Comparison of ENCODE assay signal across 8 mouse cellular contexts in the genomic region with DNA sequence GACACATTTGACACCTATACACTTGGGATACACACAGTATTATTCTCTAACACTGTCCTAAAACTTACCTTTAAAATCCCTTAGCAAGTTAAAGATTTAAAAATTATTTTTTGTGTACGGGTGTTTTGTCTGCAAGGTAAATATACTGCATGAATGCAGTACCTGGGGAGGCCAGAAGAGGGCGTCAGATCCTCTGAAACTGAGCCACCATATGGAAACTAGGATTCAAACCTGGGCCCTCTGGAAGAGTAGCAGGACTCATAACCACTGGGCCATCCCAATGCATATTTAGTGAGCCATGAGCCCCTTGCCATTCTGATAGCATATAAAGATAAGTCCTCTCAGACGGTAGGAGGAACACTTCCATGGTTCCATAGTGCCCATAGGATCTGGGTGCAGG. TPM values are rescaled to one million over a fixed set of nuclear protein-coding genes. Genes with fewer than 3 reads are reported as not detected.
DNase-seq lines count a peak whose midpoint lies in the region; ATAC-seq lines count a peak whose summit lies in the region.

No protein-coding gene starts in this region.

- H3K9ac ChIP-seq in forebrain, embryonic 15.5 days (replicated peaks) = no peak overlapping the region
- H3K9ac ChIP-seq in liver, embryonic 12.5 days = no peak overlapping the region

- peaks cover 48% of the 10 kb centered on the region for H3K4me1 ChIP-seq in forebrain, embryonic 10.5 days
- peaks cover 23% of the 10 kb centered on the region for H3K4me1 ChIP-seq in forebrain, embryonic 15.5 days
- peaks cover 14% of the 10 kb centered on the region for H3K4me1 ChIP-seq in liver, embryonic 12.5 days

- H3K27me3 ChIP-seq in forebrain, embryonic 10.5 days (ENCODE audit: poor library complexity, severe bottlenecking) = peaks cover 38% of the 10 kb centered on the region
- no peaks in the 10 kb centered on the region for H3K27me3 ChIP-seq in forebrain, embryonic 15.5 days
- 0 out of 2 replicates have a peak, but pooled peaks cover 7% of the 10 kb centered on the region for H3K27me3 ChIP-seq in liver, embryonic 12.5 days (replicated peaks)

- H3K4me2 ChIP-seq in forebrain, embryonic 15.5 days (replicated peaks) = no peak overlapping the region
- no peak overlapping the region for H3K4me2 ChIP-seq in liver, embryonic 12.5 days

- peak overlapping the region; percentile 65; the same call in 1 of the 2 replicates for H3K27ac ChIP-seq in forebrain, embryonic 10.5 days
- no peak overlapping the region for H3K27ac ChIP-seq in forebrain, embryonic 15.5 days (replicated peaks)
- 0 out of 2 replicates have a peak overlapping the region, but pooled peaks have one; percentile 18 for H3K27ac ChIP-seq in liver, embryonic 12.5 days

- ATAC-seq in forebrain, embryonic 15.5 days (replicated peaks) = no peak
- peak; percentile 62 for ATAC-seq in granulocyte monocyte progenitor cell, adult 5-6 weeks (replicated peaks; ENCODE audit: poor library complexity, severe bottlenecking)
- no peak for ATAC-seq in liver, embryonic 12.5 days

- 55% methylated on average over 3 of the region's 3 CpGs for WGBS in forebrain, embryonic 10.5 days
- WGBS in forebrain, embryonic 15.5 days = 48% methylated on average over 3 of the region's 3 CpGs
- 31% methylated on average over 3 of the region's 3 CpGs for WGBS in liver, embryonic 12.5 days (ENCODE audit: insufficient replicate concordance)

- no peak for DNase-seq in forebrain, embryonic 10.5 days (ENCODE audit: extremely low spot score, low spot score)
- DNase-seq in testis, postnatal 10 days (ENCODE audit: low spot score) = peak; percentile 68
- DNase-seq in testis, postnatal 14 days (ENCODE audit: low spot score) = no peak
- peak; percentile 30 for DNase-seq in thymus, postnatal 25 days
- DNase-seq in layer of hippocampus, adult 9-11 months = no peak

- H3K36me3 ChIP-seq in forebrain, embryonic 10.5 days (replicated peaks) = no peaks in the 10 kb centered on the region
- H3K36me3 ChIP-seq in forebrain, embryonic 15.5 days = no peaks in the 10 kb centered on the region
- H3K36me3 ChIP-seq in liver, embryonic 12.5 days = no peaks in the 10 kb centered on the region

- no peak overlapping the region for H3K4me3 ChIP-seq in forebrain, embryonic 10.5 days
- H3K4me3 ChIP-seq in forebrain, embryonic 15.5 days = no peak overlapping the region
- no peak overlapping the region for H3K4me3 ChIP-seq in liver, embryonic 12.5 days

- no peaks in the 10 kb centered on the region for H3K9me3 ChIP-seq in forebrain, embryonic 10.5 days
- no peaks in the 10 kb centered on the region for H3K9me3 ChIP-seq in forebrain, embryonic 15.5 days
- no peaks in the 10 kb centered on the region for H3K9me3 ChIP-seq in liver, embryonic 12.5 days (replicated peaks)

RNA-seq across cellular contexts. Expression of gene Rftn2, which starts 33.8 kb away (rescaled TPM):
- 5.2 and 6.2 TPM in 2 replicates for polyA plus RNA-seq in forebrain, embryonic 10.5 days (2016; fragmentation: Nextera tagmentation; extraction: Ambion mirVana)
- polyA plus RNA-seq in forebrain, embryonic 15.5 days (2015; fragmentation: Nextera tagmentation; extraction: Ambion mirVana) = 12.7 and 13.4 TPM in 2 replicates
- total RNA-seq in granulocyte monocyte progenitor cell, adult 5-6 weeks (2014; fragmentation: Nextera tagmentation) = 0.73 and 4.4 TPM in 2 replicates
- 1.9 and 7.0 TPM in 2 replicates for total RNA-seq in granulocyte monocyte progenitor cell, adult 5-6 weeks (2017)
- 1.2 TPM in 2 replicates for polyA plus RNA-seq in liver, embryonic 12.5 days (2016; fragmentation: Nextera tagmentation; extraction: Ambion mirVana)

RNA-seq across cellular contexts. Expression of gene Mars2, which starts 44.2 kb away (rescaled TPM):
- 3.4 and 3.6 TPM in 2 replicates for polyA plus RNA-seq in forebrain, embryonic 10.5 days (2016; fragmentation: Nextera tagmentation; extraction: Ambion mirVana)
- polyA plus RNA-seq in forebrain, embryonic 15.5 days (2015; fragmentation: Nextera tagmentation; extraction: Ambion mirVana) = 4.3 and 4.4 TPM in 2 replicates
- total RNA-seq in granulocyte monocyte progenitor cell, adult 5-6 weeks (2014; fragmentation: Nextera tagmentation) = 6.7 and 7.3 TPM in 2 replicates
- 7.7 and 9.0 TPM in 2 replicates for total RNA-seq in granulocyte monocyte progenitor cell, adult 5-6 weeks (2017)
- 4.2 TPM in 2 replicates for polyA plus RNA-seq in liver, embryonic 12.5 days (2016; fragmentation: Nextera tagmentation; extraction: Ambion mirVana)

Comparison
In these comparisons a context has a peak if more than half of its experiments do, and no peak if none do; other contexts are left out.
1. DNase-seq: peak in testis, postnatal 10 days (single experiment) and thymus, postnatal 25 days (single experiment); none in forebrain, embryonic 10.5 days (single experiment), testis, postnatal 14 days (single experiment) and layer of hippocampus, adult 9-11 months (single experiment).